Mouse (Mus musculus) cerebellum, postnatal 14 days (tissue): ENCODE results near the gene Tut7.
"Not testable (repeated sequence)": the region's sequence is repeated elsewhere in the genome, so short reads cannot be mapped to it uniquely, and the experiment has no call there.

ENCODE experiments used
- DNase-seq, 2 experiments: peaks; one replicate each; pipeline ENCODE4 v3.0.0; 2021; ENCODE audit warnings: mixed read lengths in 2 of 2

Tut7 gene

DNA sequence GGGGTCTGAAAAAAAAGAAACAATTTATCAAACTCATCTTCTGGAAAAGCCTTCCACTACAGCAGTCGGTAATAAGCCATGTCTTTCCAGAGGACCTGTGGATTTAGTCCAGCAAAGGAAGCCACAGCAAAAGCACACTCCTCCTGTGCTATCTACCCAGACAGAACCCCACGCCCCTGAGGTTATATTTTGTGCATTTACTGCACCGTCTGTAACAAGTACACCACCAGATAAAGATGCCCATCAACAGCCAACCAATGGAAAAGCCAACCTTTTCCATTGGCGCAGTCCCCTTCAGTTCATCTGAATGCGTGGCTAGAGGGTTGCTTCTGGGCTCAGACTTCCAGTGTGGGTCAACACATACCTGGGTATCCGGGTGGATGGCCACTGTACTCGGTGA is 60.2 kb downstream of the Tut7 start:
- no peak for DNase-seq

DNA sequence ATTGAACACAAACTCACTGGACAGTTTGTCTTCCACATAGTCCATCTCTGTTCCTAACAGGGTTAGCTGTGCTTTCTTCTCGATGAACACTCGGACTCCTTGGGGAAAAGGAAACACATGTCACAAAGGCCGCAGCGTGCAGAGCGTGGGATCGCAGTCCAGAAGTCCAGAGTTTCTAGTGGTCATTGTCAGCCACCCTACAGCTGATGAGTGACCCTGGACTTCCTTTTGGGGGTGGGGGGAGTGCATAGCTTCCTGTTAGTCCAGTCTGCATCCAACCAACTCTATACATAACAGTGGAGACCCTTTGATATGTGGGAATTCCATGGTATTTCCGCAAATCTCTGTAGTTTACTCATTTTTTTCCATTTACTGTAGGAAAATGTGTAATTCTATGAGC is 66.0 kb downstream of the Tut7 start:
- no peak for DNase-seq

DNA sequence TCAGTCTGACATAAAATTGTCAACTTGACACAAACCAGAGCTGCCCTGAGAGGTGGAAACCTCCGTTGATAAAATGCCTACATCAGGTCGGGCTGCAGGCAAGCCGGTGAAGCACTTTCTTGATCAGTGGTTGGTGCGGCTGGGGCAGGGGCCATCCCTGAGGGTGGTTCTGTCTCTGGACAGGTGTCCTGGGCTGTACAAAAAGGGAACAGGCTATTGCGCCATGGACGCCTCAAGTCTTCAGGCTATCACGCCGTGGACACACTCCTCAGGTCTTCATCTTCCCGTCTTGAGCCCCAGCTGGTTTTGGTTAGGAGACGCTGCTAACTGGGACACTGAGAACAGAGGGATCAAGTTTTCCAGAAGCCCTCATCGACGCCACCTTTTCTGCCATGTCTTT is 72.6 kb downstream of the Tut7 start:
- DNase-seq: no peak

DNA sequence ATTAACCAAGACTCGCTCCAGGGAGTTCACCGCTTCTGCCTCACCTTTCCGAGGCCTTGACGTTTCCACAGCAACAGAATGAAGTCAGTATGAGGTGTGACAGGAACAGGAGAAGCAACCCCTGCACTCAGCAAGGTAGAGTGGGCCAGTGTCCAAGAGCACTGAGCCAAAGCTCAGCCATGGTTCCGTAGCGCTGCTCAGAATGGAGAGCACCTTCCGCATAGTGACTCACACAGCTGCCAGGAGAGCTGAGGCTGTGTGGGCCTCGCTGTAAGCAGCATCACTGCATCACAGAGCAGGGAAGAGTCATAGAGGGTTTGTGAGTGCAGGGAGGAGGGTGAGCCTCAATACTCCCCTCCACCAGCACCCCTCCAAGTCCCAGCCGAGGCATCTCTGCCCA is 76.2 kb downstream of the Tut7 start, which contains the start of gene 1700014D04Rik:
Gene 1700014D04Rik, minus strand, starts transcription at position 42 of the 400 bp plus-strand sequence.
- DNase-seq: peak in 1 of 2 experiments; percentile 41

DNA sequence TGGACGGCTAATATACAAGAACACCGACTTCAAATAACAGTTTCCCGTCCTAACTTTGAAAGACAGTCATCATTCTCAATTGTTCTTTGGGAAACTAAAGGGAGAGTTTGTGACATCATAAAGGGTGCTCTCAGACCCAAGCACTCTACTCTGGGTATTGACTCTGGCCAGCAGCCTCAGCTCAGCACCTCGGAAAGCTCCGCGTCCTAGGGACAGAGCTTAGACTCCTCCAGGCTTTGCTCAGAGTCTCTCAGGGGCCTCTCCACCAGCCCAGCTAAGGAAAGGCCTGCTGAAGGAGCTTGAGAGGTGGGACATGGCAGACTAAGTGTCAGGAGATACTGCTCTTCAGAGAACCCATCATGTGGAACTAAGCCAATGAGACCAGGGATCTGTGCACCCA is 76.8 kb downstream of the Tut7 start:
- DNase-seq: no peak

DNA sequence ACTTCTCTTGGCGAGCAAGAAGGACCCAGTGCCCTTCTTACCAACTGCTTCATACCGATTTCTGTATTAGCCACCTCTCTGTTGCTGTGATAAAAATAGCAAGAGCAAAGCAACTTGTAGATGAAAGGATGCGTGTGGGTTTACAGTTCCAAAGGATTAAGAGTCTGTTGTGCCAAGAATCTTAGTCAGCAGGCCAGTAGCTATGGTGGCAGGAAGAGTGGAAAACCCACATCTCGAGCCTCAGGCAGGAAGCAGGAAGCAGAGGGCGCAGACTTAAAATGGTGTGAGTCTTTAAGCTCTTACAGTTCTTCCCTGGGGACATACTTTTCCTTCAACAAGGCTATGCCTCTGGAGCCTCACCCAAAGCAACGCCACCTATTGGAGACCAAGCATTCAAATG is 77.5 kb downstream of the Tut7 start:
- no peak for DNase-seq

DNA sequence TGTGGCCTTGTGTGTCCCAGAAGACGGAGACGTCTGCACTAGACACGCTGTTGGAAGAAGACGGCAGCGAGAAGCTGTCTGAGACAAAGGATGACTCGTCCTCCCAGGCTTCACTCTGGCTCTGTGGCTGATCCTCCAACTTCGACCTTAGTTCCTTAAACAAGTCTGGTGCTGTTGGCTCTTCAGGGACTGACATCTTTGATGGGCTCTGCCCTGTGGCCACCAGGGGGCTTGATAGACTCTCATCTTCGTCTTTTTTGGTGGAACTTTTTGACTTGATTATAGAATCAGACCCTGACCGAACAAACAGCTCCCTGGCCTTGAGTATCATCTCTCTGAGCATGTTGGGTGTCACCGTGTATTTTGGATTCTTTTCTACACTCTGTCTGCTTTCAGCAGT is 81.2 kb downstream of the Tut7 start:
- DNase-seq: no peak

DNA sequence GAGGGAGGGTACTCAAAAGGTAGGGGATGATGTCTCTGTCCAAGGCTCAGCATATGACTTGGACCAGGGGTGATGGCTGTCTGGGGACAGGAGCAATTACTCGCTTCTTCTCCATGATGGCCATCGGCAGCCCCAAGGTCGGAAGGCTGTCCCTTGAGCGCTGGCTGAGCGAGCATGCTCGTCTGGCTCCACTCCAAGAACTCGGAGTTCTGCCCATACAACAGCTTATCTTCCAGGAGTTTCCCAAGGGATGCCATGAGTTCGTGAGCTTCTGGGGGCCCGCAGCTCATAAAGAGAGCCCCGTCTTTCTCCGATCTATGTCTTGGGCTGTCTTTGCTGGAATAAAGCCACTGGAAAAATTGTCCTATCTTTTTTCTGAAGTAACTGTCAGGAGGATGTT is 81.9 kb downstream of the Tut7 start:
- peak in 1 of 2 experiments; percentile 33 for DNase-seq

DNA sequence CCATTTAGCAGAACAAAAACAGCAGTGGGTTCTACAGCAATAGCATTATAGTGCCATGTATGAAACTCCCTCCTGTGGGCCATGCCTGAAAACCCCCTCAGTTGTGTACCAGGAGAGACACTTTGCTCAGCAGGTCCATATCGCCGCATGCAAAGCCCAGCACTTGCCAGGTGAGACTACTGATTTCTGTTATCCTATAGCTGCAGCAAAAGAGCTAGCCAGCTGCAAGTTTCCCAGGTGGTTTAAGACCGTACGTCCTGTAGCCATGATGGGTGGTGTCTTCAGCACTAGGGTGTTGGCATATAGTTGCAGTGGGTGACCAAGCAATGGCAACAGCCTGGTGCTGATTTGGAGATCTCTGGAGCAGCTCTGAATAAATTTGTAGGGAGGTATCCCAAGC is 83.5 kb downstream of the Tut7 start:
- DNase-seq: no peak

DNA sequence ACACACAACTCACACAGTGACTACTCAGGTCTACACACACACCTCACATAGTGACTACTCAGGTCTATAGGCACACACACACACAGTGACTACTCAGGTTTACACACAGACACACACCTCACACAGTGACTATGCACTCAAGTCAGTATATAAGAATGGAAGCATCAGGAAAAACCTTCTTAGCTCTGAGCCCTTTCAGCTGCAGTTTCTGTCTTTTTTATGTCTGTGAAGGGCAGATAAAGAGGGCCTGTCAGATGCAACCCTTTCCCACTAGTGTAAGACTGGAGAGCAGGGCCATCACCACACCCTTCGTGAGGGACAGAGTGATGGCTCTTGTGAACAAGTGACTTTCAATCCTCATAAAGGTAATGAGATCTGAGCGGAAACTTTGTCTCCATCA is 84.5 kb downstream of the Tut7 start:
- DNase-seq: no peak

DNA sequence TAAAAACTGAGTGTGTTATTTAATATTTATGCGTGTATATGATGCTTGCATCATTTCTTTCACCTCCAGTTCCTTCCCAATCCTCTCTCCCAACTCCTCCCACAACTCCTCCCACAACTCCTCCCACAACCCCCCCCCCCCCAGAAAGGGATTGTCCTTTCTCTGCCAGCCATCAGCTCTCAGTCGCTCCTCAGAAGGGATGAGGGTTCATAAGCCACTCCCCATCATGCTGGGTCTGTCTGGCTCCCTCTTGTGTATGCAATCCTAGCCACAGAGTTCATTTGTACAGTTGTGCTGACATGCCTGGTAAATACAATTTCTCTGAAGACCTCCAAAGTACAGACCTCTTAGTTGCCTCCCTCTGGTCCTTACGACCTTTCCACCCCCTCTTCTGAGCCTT is 87.8 kb downstream of the Tut7 start:
- DNase-seq: no peak

DNA sequence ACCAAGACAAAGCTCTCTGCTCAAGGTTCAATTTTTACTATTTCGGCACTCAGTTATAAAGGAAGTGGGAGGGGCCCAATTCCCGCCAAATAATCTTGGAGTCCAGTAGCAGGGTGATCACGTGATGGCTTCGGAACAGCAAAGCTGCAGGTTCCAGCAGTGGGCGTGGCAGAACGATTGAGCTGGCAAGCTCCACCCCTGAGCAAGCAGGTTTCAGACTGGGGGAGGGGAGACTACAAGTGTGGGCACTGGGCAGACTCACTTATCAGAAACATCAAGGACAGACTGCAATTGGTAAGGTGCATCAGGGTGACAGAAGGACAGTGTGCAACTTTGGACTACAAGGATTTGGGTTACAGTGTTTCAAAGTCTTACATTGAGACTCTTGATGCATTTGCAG is 88.6 kb downstream of the Tut7 start:
- DNase-seq: not testable (repeated sequence)

DNA sequence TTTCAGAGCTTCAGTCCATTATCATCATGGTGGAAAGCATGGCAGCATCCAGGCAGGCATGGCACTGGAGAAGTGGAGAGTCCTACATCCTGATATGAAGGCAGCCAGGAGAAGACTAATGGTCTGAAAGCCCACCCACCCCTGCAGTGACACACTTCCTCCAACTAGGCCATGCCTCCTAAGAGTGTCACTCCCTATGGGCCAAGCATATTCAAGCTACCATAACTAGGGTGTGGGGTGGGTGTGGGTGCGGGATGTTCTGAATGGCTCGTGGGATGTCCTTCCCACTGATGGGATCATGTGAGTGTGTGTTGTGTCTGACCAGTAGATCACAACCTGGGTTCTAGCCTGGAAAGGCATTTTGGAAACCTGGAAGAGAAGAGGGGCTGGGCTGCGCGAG is 89.0 kb downstream of the Tut7 start:
- no peak for DNase-seq

DNA sequence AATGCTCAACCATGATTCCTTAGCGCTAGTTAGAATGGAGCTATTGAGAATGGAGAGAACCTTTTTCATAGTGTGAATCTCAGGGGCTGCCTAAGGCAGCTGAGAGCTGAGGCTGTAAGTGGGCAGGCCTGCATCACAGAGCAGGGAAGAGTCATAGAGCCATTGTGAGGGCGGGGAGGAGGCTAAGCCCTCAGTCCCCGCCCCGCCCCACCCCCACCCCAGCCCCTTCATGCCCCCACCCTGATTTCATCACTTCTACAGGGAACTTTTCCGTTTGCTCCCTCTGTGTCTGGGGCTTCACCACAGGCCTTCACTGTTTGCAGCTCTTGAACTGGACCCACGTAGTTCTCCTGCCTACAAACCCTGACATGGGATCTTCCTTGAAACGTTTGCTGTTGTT is 91.3 kb downstream of the Tut7 start, which contains the start of gene Spata31d1d:
Gene Spata31d1d, minus strand, starts transcription at position 101 of the 400 bp plus-strand sequence.
- no peak for DNase-seq

DNA sequence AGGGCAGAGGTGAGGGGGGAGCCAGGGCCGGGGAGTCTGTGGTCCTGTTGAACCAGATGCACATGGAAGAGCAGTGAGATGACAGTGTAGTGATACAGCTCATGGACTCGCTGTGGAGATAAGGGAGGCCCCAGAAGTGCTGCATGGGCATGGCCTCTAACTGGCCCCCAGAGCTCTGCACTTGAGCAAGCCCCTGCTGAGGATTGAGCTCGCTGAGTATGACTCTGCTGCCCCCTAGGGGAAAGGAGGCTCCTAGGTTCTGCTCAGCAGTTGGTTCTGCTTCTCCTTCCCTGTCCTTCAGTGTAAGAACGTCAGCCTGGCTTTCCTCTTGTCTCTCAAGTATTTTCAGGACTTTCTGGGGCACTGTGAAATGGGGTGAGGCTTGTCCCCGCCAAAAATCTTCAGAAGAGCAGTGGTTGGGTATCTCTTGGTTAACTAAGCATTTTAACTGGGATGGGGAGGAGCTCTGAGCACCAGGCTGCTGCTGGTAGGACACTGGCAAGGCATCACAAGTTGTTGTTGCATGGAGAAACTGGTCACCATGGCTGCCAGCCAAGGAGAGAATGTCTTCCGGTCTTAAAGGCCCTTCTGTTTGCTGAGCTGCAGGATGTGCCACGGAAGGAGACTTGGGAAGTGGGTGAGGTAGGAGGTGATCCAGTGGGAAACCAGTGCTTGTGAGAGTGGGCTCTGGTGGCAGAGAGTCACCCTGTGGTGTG is 94.4 kb downstream of the Tut7 start:
- peak; percentile 91 to 93 for DNase-seq

DNA sequence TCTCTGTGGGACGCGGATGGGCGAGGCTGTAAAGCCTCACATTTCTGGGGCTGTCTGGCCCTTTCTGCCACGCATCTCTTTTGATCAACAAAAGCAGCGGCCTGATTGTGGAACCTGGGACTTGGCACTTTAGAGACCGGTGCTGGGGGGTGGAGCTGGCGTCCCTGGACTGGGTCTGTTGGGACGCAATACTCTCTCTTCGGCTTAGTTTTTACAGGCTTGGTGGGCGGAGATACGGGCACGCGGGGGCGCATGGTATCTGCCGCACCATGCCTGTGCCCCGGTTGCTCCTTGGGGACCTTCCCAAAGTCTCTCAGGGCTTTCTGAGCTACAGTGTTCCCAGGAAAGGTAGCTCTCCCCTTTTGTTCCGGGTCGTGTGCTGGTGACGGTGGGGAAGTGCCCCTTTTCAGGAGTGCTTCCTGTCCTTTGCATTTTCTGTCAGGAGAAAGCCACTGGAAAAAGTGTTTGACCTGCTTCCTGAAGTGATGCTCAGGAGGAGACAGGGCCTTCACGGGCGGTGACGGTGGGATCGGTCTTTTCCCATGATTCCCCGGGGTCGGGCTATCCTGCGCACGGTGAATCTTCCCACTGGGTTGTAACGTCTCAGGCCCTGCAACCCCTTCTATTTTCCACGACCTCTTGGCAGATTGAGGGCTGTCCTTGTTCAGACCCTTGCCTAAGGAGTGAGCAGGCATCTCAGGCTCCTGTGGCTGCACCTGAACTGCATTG is 96.6 kb downstream of the Tut7 start:
- no peak for DNase-seq

DNA sequence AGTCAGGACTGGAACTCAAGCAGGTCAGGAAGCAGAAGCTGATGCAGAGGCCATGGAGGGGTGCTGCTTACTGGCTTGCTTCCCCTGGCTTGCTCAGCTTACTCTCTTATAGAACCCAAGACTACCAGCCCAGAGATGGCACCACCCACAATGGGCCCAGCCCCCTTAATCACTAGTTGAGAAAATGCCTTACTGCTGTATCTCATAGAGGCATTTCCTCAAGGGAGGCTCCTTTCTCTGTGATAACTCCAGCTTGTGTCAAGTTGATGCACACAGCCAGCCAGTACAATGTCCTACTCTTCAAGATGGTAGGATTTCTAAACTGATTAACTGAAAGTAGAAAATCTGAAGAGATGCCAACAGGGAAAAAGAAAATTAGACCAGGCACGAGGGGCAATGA is 100.9 kb downstream of the Tut7 start:
- DNase-seq: not testable (repeated sequence)
